Mouse (Mus musculus) neural tube, embryonic 11.5 days (tissue): Measurements from ENCODE around the gene Flrt1. TPM values are rescaled to one million over a fixed set of nuclear protein-coding genes. Genes with fewer than 3 reads are reported as not detected.

Source experiments
- ATAC-seq: fragments of 200-750 bp; cut with Nextera tagmentation; 2 replicates; pipeline ENCODE4 v1.8.0; 2017; ENCODE audit warnings: moderate number of reproducible peaks, mild to moderate bottlenecking, moderate TSS enrichment, moderate library complexity; ENCODE audit not compliant: insufficient read depth, low FRiP score, low TSS enrichment
- DNase-seq: peaks from one replicate; pipeline ENCODE4 v3.0.0-alpha.2; 2015; ENCODE audit warnings: low spot score
- H3K27ac ChIP-seq: fragments of 300-500 bp; sonication (generic); 2 replicates; pipeline ENCODE4 v1.5.1; 2014; ENCODE audit warnings: low read depth, mild to moderate bottlenecking, low read length
- H3K27me3 ChIP-seq: fragments of 300-500 bp; sonication (generic); 2 replicates; pipeline ENCODE4 v1.6.1; 2014; ENCODE audit warnings: mild to moderate bottlenecking, low read length, mixed read lengths; ENCODE audit not compliant: control insufficient read depth, insufficient read depth
- H3K36me3 ChIP-seq: fragments of 300-500 bp; sonication (generic); 2 replicates; pipeline ENCODE4 v1.6.1; 2014; ENCODE audit warnings: mild to moderate bottlenecking, low read length, moderate library complexity, mixed read lengths; ENCODE audit not compliant: control insufficient read depth, insufficient read depth
- H3K4me1 ChIP-seq: fragments of 300-500 bp; sonication (generic); 2 replicates; pipeline ENCODE4 v1.6.1; 2014; ENCODE audit warnings: low read length, mixed read lengths; ENCODE audit not compliant: control insufficient read depth, insufficient read depth
- H3K4me2 ChIP-seq: fragments of 300-500 bp; sonication (generic); 2 replicates; pipeline ENCODE4 v1.6.1; 2014; ENCODE audit warnings: low read depth, mild to moderate bottlenecking, moderate library complexity
- H3K4me3 ChIP-seq: fragments of 300-500 bp; sonication (generic); 2 replicates; pipeline ENCODE4 v1.5.1; 2014; ENCODE audit warnings: low read depth, low read length
- H3K9ac ChIP-seq: fragments of 300-500 bp; sonication (generic); 2 replicates; pipeline ENCODE4 v1.6.1; 2014; ENCODE audit warnings: mild to moderate bottlenecking, low read length
- H3K9me3 ChIP-seq: fragments of 300-500 bp; sonication (generic); 2 replicates; pipeline ENCODE4 v1.6.1; 2016; ENCODE audit warnings: low read length; ENCODE audit not compliant: control insufficient read depth
- WGBS: fragments of 180-500 bp; shearing (Covaris S2); extraction: QIAGEN DNeasy Blood & Tissue Kit; methylation state at CpG from one replicate; pipeline ENCODE4 v1.1.7; 2014; 5-methylcytosine and 5-hydroxymethylcytosine counted together
- polyA plus RNA-seq: library from polyadenylated mRNA; unstranded; fragments of >200 nt; fragmentation: Nextera tagmentation; extraction: Ambion mirVana; gene quantifications from 2 replicates; pipeline ENCODE4 v1.2.1, GENCODE M21; 2014

Gene Flrt1
- polyA plus RNA-seq, 1 experiment from 2014 or later, result 7.5 TPM

GRCm38 (mm10) chr19:7066828-7067342 lies 38.6 kb downstream of the Flrt1 start:
- Histone ChIP-seq H3K9me3 (no peaks in the 10 kb centered on the region), H3K27ac (no peak overlapping the region), H3K4me2 (no peak overlapping the region), H3K36me3 (no peaks in the 10 kb centered on the region), H3K4me3 (no peak overlapping the region), H3K9ac (peak overlapping the region; percentile 8; the same call in 1 of the 2 replicates), H3K4me1 (peaks cover 48% of the 10 kb centered on the region), H3K27me3 (peaks cover 22% of the 10 kb centered on the region)
- WGBS, result 36% methylated on average over 8 of the region's 8 CpGs
- no peak for DNase-seq
- ATAC-seq, result no peak

- 33% methylated on average over 15 of the region's 15 CpGs for WGBS
- Histone ChIP-seq H3K27me3 (peaks cover 20% of the 10 kb centered on the region), H3K4me3 (no peak overlapping the region), H3K4me1 (peaks cover 48% of the 10 kb centered on the region), H3K4me2 (no peak overlapping the region), H3K27ac (no peak overlapping the region), H3K9ac (peak overlapping the region; percentile 8; the same call in 1 of the 2 replicates), H3K36me3 (no peaks in the 10 kb centered on the region), H3K9me3 (no peaks in the 10 kb centered on the region)
- DNase-seq (peak; percentile 67), ATAC-seq (no peak)
Measured at GRCm38 (mm10) chr19:7066034-7066827, 39.3 kb downstream of the Flrt1 start.

- 2% methylated on average over 3 of the region's 3 CpGs for WGBS
- DNase-seq, result peak; percentile 89
- Histone ChIP-seq H3K27ac (no peak overlapping the region), H3K27me3 (peaks cover 15% of the 10 kb centered on the region), H3K9me3 (no peaks in the 10 kb centered on the region), H3K4me2 (no peak overlapping the region), H3K9ac (no peak overlapping the region), H3K36me3 (no peaks in the 10 kb centered on the region), H3K4me3 (no peak overlapping the region), H3K4me1 (peaks cover 41% of the 10 kb centered on the region)
- peak; percentile 54; the same call in 1 of the 2 replicates for ATAC-seq
Measured at GRCm38 (mm10) chr19:7064571-7064970, 41.0 kb downstream of the Flrt1 start.

- DNase-seq, result no peak
- ATAC-seq, result no peak
- Histone ChIP-seq H3K4me3 (no peak overlapping the region), H3K4me1 (peaks cover 24% of the 10 kb centered on the region), H3K9me3 (no peaks in the 10 kb centered on the region), H3K27me3 (peaks cover 21% of the 10 kb centered on the region), H3K36me3 (no peaks in the 10 kb centered on the region), H3K4me2 (no peak overlapping the region), H3K27ac (no peak overlapping the region), H3K9ac (no peak overlapping the region)
- WGBS, result 93% methylated on average over 8 of the region's 8 CpGs
Measured at GRCm38 (mm10) chr19:7062916-7063315, 42.6 kb downstream of the Flrt1 start.

GRCm38 (mm10) chr19:7062110-7062509 lies 43.4 kb downstream of the Flrt1 start:
- ATAC-seq, result no peak
- H3K36me3 ChIP-seq, result no peaks in the 10 kb centered on the region
- no peak overlapping the region for H3K27ac ChIP-seq
- no peak overlapping the region for H3K9ac ChIP-seq
- no peak overlapping the region for H3K4me2 ChIP-seq
- no peak overlapping the region for H3K4me3 ChIP-seq
- no peaks in the 10 kb centered on the region for H3K9me3 ChIP-seq
- peaks cover 19% of the 10 kb centered on the region for H3K27me3 ChIP-seq
- peaks cover 23% of the 10 kb centered on the region for H3K4me1 ChIP-seq
- WGBS, result 89% methylated on average over 5 of the region's 5 CpGs
- no peak for DNase-seq

- Histone ChIP-seq H3K4me2 (no peak overlapping the region), H3K9ac (no peak overlapping the region), H3K27me3 (peaks cover 15% of the 10 kb centered on the region), H3K4me1 (peaks cover 15% of the 10 kb centered on the region), H3K27ac (no peak overlapping the region), H3K9me3 (no peaks in the 10 kb centered on the region), H3K4me3 (no peak overlapping the region), H3K36me3 (no peaks in the 10 kb centered on the region)
- no peak for ATAC-seq
- no peak for DNase-seq
- WGBS, result 63% methylated on average over 6 of the region's 6 CpGs
Measured at GRCm38 (mm10) chr19:7058541-7058940, 47.0 kb downstream of the Flrt1 start.

GRCm38 (mm10) chr19:7057722-7058207 lies 47.8 kb downstream of the Flrt1 start:
- Histone ChIP-seq H3K9me3 (no peaks in the 10 kb centered on the region), H3K4me2 (peak overlapping the region; percentile 99), H3K27me3 (peaks cover 15% of the 10 kb centered on the region), H3K27ac (no peak overlapping the region), H3K4me1 (peaks cover 15% of the 10 kb centered on the region), H3K36me3 (no peaks in the 10 kb centered on the region), H3K4me3 (peak overlapping the region; percentile 62), H3K9ac (no peak overlapping the region)
- DNase-seq, result peak; percentile 85
- WGBS, result under 1% methylated on average over 15 of the region's 15 CpGs
- ATAC-seq, result peak; percentile 61

GRCm38 (mm10) chr19:7057126-7057721 lies 48.3 kb downstream of the Flrt1 start:
- peak overlapping the region; percentile 99 for H3K4me2 ChIP-seq
- H3K9ac ChIP-seq, result peak overlapping the region; percentile 45
- no peak overlapping the region for H3K27ac ChIP-seq
- ATAC-seq, result peak; percentile 48
- H3K27me3 ChIP-seq, result peaks cover 15% of the 10 kb centered on the region
- H3K36me3 ChIP-seq, result no peaks in the 10 kb centered on the region
- H3K4me1 ChIP-seq, result peaks cover 15% of the 10 kb centered on the region
- no peak for DNase-seq
- H3K4me3 ChIP-seq, result peak overlapping the region; percentile 62
- 6% methylated on average over 16 of the region's 16 CpGs for WGBS
- H3K9me3 ChIP-seq, result no peaks in the 10 kb centered on the region
